Mouse (Mus musculus): ENCODE measurements around the gene Nucb1. TPM values are rescaled to one million over a fixed set of nuclear protein-coding genes. Genes with fewer than 3 reads are reported as not detected.
A peak's percentile ranks its signal among the peaks of the same experiment; 100 is the strongest.
"Not testable (repeated sequence)": the region's sequence is repeated elsewhere in the genome, so short reads cannot be mapped to it uniquely, and the experiment has no call there.

The Nucb1 gene
- polyA plus RNA-seq, 1 experiment from 2014 or later = 146 TPM

DNA sequence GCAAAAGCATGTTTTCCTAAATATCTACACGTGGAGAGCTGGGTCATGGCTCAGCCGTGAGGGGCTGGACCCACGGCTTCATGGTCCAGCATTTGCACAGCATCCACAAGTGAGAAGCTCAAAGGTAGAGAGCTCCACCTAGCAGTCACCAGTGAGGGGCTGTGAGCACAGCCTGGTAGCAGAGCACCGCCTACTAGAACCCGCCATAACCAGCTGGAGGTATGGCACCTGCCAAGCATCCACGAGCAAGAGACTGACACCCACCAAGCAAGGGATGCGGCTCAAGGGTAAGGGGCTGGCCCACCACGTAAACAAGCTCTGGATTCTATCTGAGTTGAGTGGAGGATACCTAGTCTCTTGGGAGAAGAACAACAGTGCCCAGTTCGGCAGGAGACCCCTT lies 44.7 kb downstream of the Nucb1 start:
- no peaks in the 10 kb centered on the region for H3K27me3 ChIP-seq (replicated peaks)
- peak overlapping the region; percentile 75; the same call in 1 of the 2 replicates for H3K27ac ChIP-seq
- H3K9ac ChIP-seq = peak overlapping the region; percentile 90
- H3K4me1 ChIP-seq = peaks cover 54% of the 10 kb centered on the region
- H3K9me3 ChIP-seq (replicated peaks) = no peaks in the 10 kb centered on the region
- peaks cover 42% of the 10 kb centered on the region for H3K36me3 ChIP-seq
- peak overlapping the region; percentile 93 for H3K4me2 ChIP-seq
- WGBS (ENCODE audit: insufficient replicate concordance) = 65% methylated on average over 9 of the region's 9 CpGs
- ATAC-seq = peak; percentile 6; the same call in 1 of the 2 replicates
- H3K4me3 ChIP-seq = peak overlapping the region; percentile 81

DNA sequence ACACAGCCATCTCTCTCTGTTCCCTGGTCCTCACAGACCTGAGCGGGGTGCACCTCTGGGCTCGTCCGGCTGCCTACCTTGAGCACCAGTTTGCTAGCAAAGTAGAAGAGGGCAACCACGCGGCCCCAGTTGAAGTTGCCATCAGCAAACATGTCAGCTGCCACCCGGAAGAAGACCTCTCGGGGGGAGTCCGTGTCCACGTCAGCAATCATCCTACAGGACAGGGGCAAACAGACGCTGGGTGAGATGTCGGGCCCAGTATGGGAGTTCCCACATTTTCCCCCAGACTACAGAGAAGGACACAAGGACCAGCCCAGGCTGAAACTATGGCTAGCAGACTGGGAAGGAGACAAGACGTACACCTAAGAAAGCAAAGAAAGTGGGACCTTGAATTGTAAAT lies 45.1 kb downstream of the Nucb1 start:
- Histone ChIP-seq H3K27ac (peak overlapping the region; percentile 75; the same call in 1 of the 2 replicates), H3K4me1 (peaks cover 59% of the 10 kb centered on the region), H3K27me3 (replicated peaks) (no peaks in the 10 kb centered on the region), H3K9ac (peak overlapping the region; percentile 90; the same call in 1 of the 2 replicates), H3K4me2 (peak overlapping the region; percentile 93), H3K4me3 (peak overlapping the region; percentile 81), H3K36me3 (peaks cover 45% of the 10 kb centered on the region), H3K9me3 (replicated peaks) (no peaks in the 10 kb centered on the region)
- WGBS (ENCODE audit: insufficient replicate concordance) = 90% methylated on average over 12 of the region's 12 CpGs
- ATAC-seq = no peak

GRCm38 (mm10) chr7:45463987-45464778 lies 46.0 kb downstream of the Nucb1 start:
- no peaks in the 10 kb centered on the region for H3K9me3 ChIP-seq (replicated peaks)
- H3K27me3 ChIP-seq (replicated peaks) = no peaks in the 10 kb centered on the region
- ATAC-seq = no peak
- no peak overlapping the region for H3K4me2 ChIP-seq
- peaks cover 45% of the 10 kb centered on the region for H3K36me3 ChIP-seq
- H3K9ac ChIP-seq = no peak overlapping the region
- peak overlapping the region; percentile 54; the same call in 1 of the 2 replicates for H3K27ac ChIP-seq
- H3K4me3 ChIP-seq = no peak overlapping the region
- peaks cover 61% of the 10 kb centered on the region for H3K4me1 ChIP-seq
- WGBS (ENCODE audit: insufficient replicate concordance) = 85% methylated on average over 7 of the region's 7 CpGs

GRCm38 (mm10) chr7:45462868-45463267 lies 47.3 kb downstream of the Nucb1 start:
- H3K27me3 ChIP-seq (replicated peaks); ATAC-seq; H3K4me3 ChIP-seq; H3K9ac ChIP-seq; H3K27ac ChIP-seq; H3K4me2 ChIP-seq; H3K9me3 ChIP-seq (replicated peaks): not testable (repeated sequence)
- peaks cover 68% of the 10 kb centered on the region for H3K4me1 ChIP-seq
- WGBS (ENCODE audit: insufficient replicate concordance) = 70% methylated on average over 4 of the region's 4 CpGs
- peaks cover 57% of the 10 kb centered on the region for H3K36me3 ChIP-seq

DNA sequence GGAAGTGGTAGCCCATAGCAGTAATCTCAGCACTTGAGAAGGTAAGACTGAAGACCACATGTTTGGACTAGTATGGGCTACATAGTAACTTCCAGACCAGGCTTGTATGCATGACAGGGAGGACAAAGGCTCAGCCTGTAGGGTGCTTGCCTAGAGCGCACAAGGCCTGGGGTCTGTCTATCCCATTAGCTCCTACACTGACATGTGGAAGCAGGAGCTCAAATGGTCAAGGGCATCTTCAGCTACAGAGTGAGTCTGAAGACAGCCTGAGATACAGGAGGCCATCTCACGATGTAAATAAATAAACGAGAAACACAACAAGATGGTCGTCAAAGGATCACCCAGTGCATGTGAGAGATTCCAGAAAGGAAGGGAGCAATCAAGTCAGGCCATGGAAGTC lies 47.9 kb downstream of the Nucb1 start:
- 78% methylated on average over 4 of the region's 4 CpGs for WGBS (ENCODE audit: insufficient replicate concordance)
- H3K36me3 ChIP-seq = peaks cover 62% of the 10 kb centered on the region
- H3K4me3 ChIP-seq = no peak overlapping the region
- no peak overlapping the region for H3K9ac ChIP-seq
- H3K4me2 ChIP-seq = no peak overlapping the region
- H3K27me3 ChIP-seq (replicated peaks) = no peaks in the 10 kb centered on the region
- peaks cover 72% of the 10 kb centered on the region for H3K4me1 ChIP-seq
- H3K9me3 ChIP-seq (replicated peaks) = no peaks in the 10 kb centered on the region
- peak overlapping the region; percentile 99 for H3K27ac ChIP-seq
- no peak for ATAC-seq

DNA sequence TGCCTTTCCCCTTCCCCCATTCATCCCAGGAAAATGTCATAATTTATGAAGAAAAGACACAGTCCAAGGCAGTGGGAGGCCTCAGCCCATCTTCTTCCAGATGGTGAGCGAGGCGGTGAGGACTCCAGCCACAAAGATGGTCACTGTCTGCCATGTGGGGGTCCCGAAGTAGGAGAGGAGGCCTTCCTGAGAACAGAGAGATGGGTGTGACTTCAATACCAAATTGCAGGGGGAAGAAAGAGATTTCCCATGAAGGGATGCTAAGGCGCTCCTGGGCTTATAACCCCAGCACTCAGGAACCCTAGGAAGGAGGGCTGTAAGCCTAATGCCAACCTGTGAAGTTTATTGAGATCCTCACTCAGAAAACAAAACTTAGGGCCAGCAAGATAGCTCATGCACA lies 48.4 kb downstream of the Nucb1 start:
- Histone ChIP-seq H3K27ac (peak overlapping the region; percentile 99), H3K9me3 (replicated peaks) (no peaks in the 10 kb centered on the region), H3K36me3 (peaks cover 67% of the 10 kb centered on the region), H3K27me3 (replicated peaks) (no peaks in the 10 kb centered on the region), H3K4me2 (peak overlapping the region; percentile 88), H3K4me1 (peaks cover 72% of the 10 kb centered on the region), H3K9ac (peak overlapping the region; percentile 41), H3K4me3 (peak overlapping the region; percentile 87)
- no peak for ATAC-seq
- WGBS (ENCODE audit: insufficient replicate concordance) = 89% methylated on average over 4 of the region's 4 CpGs

DNA sequence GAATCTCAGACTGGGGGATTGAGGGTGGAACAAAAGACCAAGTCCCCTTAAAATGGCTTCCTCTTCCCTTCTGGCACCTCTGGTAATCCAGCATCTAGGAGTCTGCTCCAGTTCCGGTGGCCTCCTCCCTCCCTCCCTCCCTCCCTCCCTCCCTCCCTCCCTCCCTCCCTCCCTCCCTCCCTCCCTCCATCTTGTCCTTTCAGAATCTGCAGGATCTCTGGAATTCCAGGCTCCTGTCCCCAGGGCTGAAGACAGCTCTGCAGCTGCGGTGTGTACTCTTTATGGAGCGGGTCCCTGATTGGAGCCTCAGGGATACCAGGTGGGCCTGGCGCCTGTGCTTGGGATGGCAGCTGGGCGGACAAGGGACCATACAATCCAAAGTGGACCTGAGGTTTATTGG lies 48.9 kb downstream of the Nucb1 start:
- Histone ChIP-seq H3K4me2 (peak overlapping the region; percentile 88), H3K27ac (peak overlapping the region; percentile 99), H3K9ac (peak overlapping the region; percentile 93), H3K4me1 (peaks cover 75% of the 10 kb centered on the region), H3K36me3 (peaks cover 67% of the 10 kb centered on the region), H3K4me3 (peak overlapping the region; percentile 87), H3K9me3 (replicated peaks) (no peaks in the 10 kb centered on the region), H3K27me3 (replicated peaks) (no peaks in the 10 kb centered on the region)
- ATAC-seq = peak; percentile 14
- 55% methylated on average over 5 of the region's 5 CpGs for WGBS (ENCODE audit: insufficient replicate concordance)

GRCm38 (mm10) chr7:45460860-45461314 lies 49.3 kb downstream of the Nucb1 start:
- no peaks in the 10 kb centered on the region for H3K27me3 ChIP-seq (replicated peaks)
- 1% methylated on average over 13 of the region's 13 CpGs for WGBS (ENCODE audit: insufficient replicate concordance)

GRCm38 (mm10) chr7:45460377-45460776 lies 49.8 kb downstream of the Nucb1 start:
- peak overlapping the region; percentile 87 for H3K4me3 ChIP-seq
- H3K36me3 ChIP-seq = peaks cover 68% of the 10 kb centered on the region
- H3K27me3 ChIP-seq (replicated peaks) = no peaks in the 10 kb centered on the region
- peak overlapping the region; percentile 93 for H3K9ac ChIP-seq
- peaks cover 69% of the 10 kb centered on the region for H3K4me1 ChIP-seq
- no peak for ATAC-seq
- 38% methylated on average over 7 of the region's 7 CpGs for WGBS (ENCODE audit: insufficient replicate concordance)
- H3K9me3 ChIP-seq (replicated peaks) = no peaks in the 10 kb centered on the region
- H3K27ac ChIP-seq = peak overlapping the region; percentile 99
- peak overlapping the region; percentile 88 for H3K4me2 ChIP-seq

More at GRCm38 (mm10) chr7:45460860-45461314, 49.3 kb downstream of the Nucb1 start:
- peaks cover 74% of the 10 kb centered on the region for H3K4me1 ChIP-seq
- H3K27ac ChIP-seq = peak overlapping the region; percentile 99
- H3K9me3 ChIP-seq (replicated peaks) = no peaks in the 10 kb centered on the region
- ATAC-seq = peak; percentile 75
- H3K9ac ChIP-seq = peak overlapping the region; percentile 93
- H3K4me3 ChIP-seq = peak overlapping the region; percentile 87
- peak overlapping the region; percentile 88 for H3K4me2 ChIP-seq
- peaks cover 67% of the 10 kb centered on the region for H3K36me3 ChIP-seq

DNA sequence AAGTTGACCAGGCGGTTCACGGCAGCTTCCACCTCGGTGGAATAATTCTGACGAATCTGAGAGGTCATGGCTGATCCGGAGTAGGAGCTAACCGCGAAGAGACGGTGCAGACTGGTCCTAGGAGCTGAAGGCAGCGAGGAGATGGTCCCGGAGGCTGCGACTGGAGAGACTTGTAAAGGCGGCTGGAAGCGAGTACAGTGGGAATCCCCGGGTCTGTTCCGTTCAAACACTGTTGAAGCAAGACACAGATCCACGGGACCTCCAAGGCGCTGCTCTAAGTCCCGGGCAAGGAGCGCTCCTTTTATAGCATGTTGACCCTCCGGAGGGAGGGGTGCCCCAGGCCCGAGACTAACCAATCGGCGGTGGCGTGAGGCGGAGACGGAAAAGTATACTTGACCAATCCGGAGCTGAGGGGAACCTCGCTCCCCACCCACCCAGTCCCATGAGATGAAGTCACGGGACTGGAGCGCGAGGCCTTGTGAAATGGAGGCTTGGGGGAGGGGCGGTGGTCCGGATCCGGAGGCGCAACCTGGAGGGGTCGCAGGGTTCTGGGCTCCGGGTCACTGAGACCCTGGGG lies 50.6 kb downstream of the Nucb1 start, which contains the start of gene Ftl1:
Ftl1 (minus strand) TSS at position 321 of the 577 bp plus-strand sequence.
- not testable (repeated sequence) for H3K27me3 ChIP-seq (replicated peaks); H3K9me3 ChIP-seq (replicated peaks)
- Histone ChIP-seq H3K9ac (peak within 1 kb of the TSS; percentile 93), H3K4me1 (peaks cover 61% of the 10 kb centered on the region), H3K36me3 (peaks cover 68% of the 10 kb centered on the region), H3K4me2 (peak within 1 kb of the TSS; percentile 88), H3K27ac (peak within 1 kb of the TSS; percentile 99), H3K4me3 (peak within 1 kb of the TSS; percentile 87)
- ATAC-seq = peak; percentile 88
- WGBS (ENCODE audit: insufficient replicate concordance) = under 1% methylated on average over 36 of the region's 37 CpGs

DNA sequence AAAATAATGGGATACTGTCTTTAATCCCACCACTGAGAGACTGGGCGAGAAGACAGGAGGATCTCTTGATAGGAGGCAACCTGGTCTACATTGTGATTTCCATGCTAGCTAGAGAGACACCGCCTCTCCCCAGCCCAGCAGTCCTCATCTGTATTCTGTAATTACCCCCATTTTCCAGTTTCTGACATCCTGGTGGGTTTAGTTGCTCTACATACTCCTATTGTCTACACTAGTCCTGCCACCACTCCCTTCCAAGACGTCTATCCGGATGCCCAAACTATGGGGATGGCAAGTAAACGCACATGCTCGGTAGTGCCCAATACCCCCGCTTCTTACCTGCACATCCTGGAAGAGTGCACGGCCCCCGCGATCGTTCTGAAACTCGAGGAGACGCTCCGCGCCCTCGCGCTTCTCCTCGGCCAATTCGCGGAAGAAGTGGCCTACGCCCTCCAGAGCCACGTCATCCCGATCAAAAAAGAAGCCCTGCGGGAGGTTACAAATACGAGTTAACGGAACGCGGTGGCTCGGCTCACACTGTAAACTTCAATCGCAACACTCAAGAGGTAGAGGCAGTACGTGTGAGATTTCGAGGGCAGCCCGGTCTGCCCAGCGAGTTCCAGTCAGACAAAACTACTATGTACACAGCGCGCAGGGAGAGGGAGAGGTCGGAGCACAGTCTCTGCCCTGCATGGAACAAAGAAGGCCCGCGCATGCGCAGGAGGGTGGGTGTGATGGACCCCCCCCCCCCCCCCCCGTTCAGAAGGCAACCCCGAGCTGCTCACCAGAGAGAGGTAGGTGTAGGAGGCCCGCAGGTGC lies 51.2 kb downstream of the Nucb1 start:
- Histone ChIP-seq H3K4me3 (peak overlapping the region; percentile 87), H3K9me3 (replicated peaks) (no peaks in the 10 kb centered on the region), H3K9ac (peak overlapping the region; percentile 93), H3K36me3 (peaks cover 68% of the 10 kb centered on the region), H3K4me2 (peak overlapping the region; percentile 88), H3K27ac (peak overlapping the region; percentile 96), H3K27me3 (replicated peaks) (no peaks in the 10 kb centered on the region), H3K4me1 (peaks cover 59% of the 10 kb centered on the region)
- under 1% methylated on average over 43 of the region's 43 CpGs for WGBS (ENCODE audit: insufficient replicate concordance)
- ATAC-seq = peak; percentile 24
